9 mouse cellular contexts compared by ENCODE assay signal in the genomic region with DNA sequence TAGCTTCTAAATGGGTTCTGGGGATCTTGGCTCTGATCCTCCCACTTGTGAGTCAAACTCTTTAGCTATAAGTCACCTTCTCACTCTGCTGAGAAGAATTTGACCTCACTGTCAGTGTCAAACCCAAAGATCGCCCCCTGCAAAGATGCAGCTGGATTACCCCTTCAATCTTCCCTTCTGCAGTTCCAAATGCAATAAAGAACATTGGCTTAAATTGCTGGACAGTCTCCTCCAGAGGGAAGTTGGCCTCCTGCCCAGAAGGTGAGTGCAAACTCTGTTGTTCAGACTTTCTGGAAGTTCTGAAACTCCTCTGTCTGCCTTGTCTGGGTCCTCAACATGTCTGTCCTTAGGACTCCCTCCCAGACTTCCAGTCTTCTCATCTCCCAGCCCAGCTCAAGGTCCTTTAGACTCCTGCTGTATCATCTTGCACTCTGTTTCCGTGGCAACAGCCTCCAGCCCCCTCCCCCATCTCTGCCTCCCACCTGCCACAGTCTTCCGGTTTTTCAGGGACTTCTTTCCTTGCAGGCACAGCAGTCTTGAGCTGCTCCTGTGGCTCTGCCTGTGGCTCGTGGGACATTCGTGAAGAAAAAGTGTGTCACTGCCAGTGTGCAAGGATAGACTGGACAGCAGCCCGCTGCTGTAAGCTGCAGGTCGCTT. TPM values are rescaled to one million over a fixed set of nuclear protein-coding genes. Genes with fewer than 3 reads are reported as not detected.
DNase-seq lines count a peak whose midpoint lies in the region; ATAC-seq and TF ChIP-seq lines count a peak whose summit lies in the region.
"Had no signal": no experiment of that assay in that cellular context is flagged by ENCODE, and none has a peak within 500 bp of the region (broad histone marks: within the 10 kb centered on the region; RNA-seq: fewer than 3 reads in every experiment).

No protein-coding gene starts in this region.

- H3K9me3 ChIP-seq in forebrain, embryonic 14.5 days (replicated peaks; ENCODE audit: control insufficient read depth, low read length) = no peaks in the 10 kb centered on the region
- H3K9me3 ChIP-seq in limb, embryonic 13.5 days = no peaks in the 10 kb centered on the region
- H3K9me3 ChIP-seq in heart, embryonic 11.5 days (replicated peaks; ENCODE audit: control insufficient read depth, low read length) = no peaks in the 10 kb centered on the region

- no peak overlapping the region for H3K27ac ChIP-seq in forebrain, embryonic 14.5 days (ENCODE audit: low read depth, low read length)
- H3K27ac ChIP-seq in limb, embryonic 13.5 days = no peak overlapping the region
- no peak overlapping the region for H3K27ac ChIP-seq in heart, adult 2 months
- H3K27ac ChIP-seq in heart, embryonic 11.5 days (ENCODE audit: low read depth, low read length) = no peak overlapping the region

- WGBS in forebrain, embryonic 14.5 days = 18% methylated on average over 7 of the region's 7 CpGs
- 23% methylated on average over 7 of the region's 7 CpGs for WGBS in limb, embryonic 13.5 days
- WGBS in heart, adult 2 months = 24% methylated on average over 7 of the region's 7 CpGs
- 27% methylated on average over 7 of the region's 7 CpGs for WGBS in heart, embryonic 11.5 days (ENCODE audit: insufficient replicate concordance)

- H3K4me3 ChIP-seq in forebrain, embryonic 14.5 days (ENCODE audit: low read depth, low read length) = no peak overlapping the region
- H3K4me3 ChIP-seq in limb, embryonic 13.5 days = no peak overlapping the region
- no peak overlapping the region for H3K4me3 ChIP-seq in heart, adult 2 months
- no peak overlapping the region for H3K4me3 ChIP-seq in heart, embryonic 11.5 days (ENCODE audit: low read depth, low read length)

- no peaks in the 10 kb centered on the region for H3K27me3 ChIP-seq in forebrain, embryonic 14.5 days (replicated peaks; ENCODE audit: control insufficient read depth, insufficient read depth, low read length)
- 0 out of 2 replicates have a peak, but pooled peaks cover 4% of the 10 kb centered on the region for H3K27me3 ChIP-seq in limb, embryonic 13.5 days
- no peaks in the 10 kb centered on the region for H3K27me3 ChIP-seq in heart, adult 2 months (ENCODE audit: control insufficient read depth, insufficient read depth, low read length)
- H3K27me3 ChIP-seq in heart, embryonic 11.5 days (ENCODE audit: control insufficient read depth, insufficient read depth, low read length) = no peaks in the 10 kb centered on the region

- peak overlapping the region; percentile 23; the same call in 1 of the 2 replicates for H3K4me2 ChIP-seq in forebrain, embryonic 14.5 days (ENCODE audit: low read length)
- no peak overlapping the region for H3K4me2 ChIP-seq in limb, embryonic 13.5 days (replicated peaks)
- H3K4me2 ChIP-seq in heart, embryonic 11.5 days = no peak overlapping the region

- no peak overlapping the region for H3K9ac ChIP-seq in forebrain, embryonic 14.5 days (ENCODE audit: low read length)
- no peak overlapping the region for H3K9ac ChIP-seq in limb, embryonic 13.5 days
- no peak overlapping the region for H3K9ac ChIP-seq in heart, adult 2 months (ENCODE audit: low read depth, low read length)
- H3K9ac ChIP-seq in heart, embryonic 11.5 days (ENCODE audit: low read depth, low read length) = no peak overlapping the region

- peaks cover 2% of the 10 kb centered on the region; the same call in 1 of the 2 replicates for H3K4me1 ChIP-seq in forebrain, embryonic 14.5 days (ENCODE audit: control insufficient read depth, insufficient read depth, low read length)
- no peaks in the 10 kb centered on the region for H3K4me1 ChIP-seq in limb, embryonic 13.5 days
- H3K4me1 ChIP-seq in heart, adult 2 months (ENCODE audit: control insufficient read depth, insufficient read depth, low read length) = no peaks in the 10 kb centered on the region
- H3K4me1 ChIP-seq in heart, embryonic 11.5 days (ENCODE audit: control insufficient read depth, insufficient read depth, low read length) = no peaks in the 10 kb centered on the region

- H3K79me2 ChIP-seq in heart, adult 2 months (replicated peaks; ENCODE audit: control insufficient read depth, insufficient read depth, low read length) = no peaks in the 10 kb centered on the region

- ATAC-seq in forebrain, embryonic 14.5 days = peak; percentile 58; the same call in 1 of the 2 replicates
- ATAC-seq in limb, embryonic 13.5 days (ENCODE audit: low FRiP score, low read depth) = peak; percentile 40; the same call in 1 of the 2 replicates
- no peak for ATAC-seq in heart, embryonic 11.5 days (replicated peaks; ENCODE audit: insufficient number of reproducible peaks, low FRiP score, low TSS enrichment)

- TF ChIP-seq EP300 in heart, adult 2 months (IDR thresholded peaks at IDR 0.05; ENCODE audit: insufficient read depth, low read depth, low read length) = no peak

- no peak for TF ChIP-seq POLR2A in heart, adult 2 months (IDR thresholded peaks at IDR 0.05; ENCODE audit: insufficient read depth, low read depth, low read length)

- TF ChIP-seq CTCF in heart, adult 2 months (IDR thresholded peaks at IDR 0.05) = no peak

- DNase-seq in lung, postnatal 36 days = peak; percentile 15
- DNase-seq in lung, adult 18-20 months = no peak
- DNase-seq in forebrain, embryonic 14.5 days (ENCODE audit: low spot score) = peak; percentile 30
- DNase-seq in right cerebral cortex, postnatal 4 days = peak; percentile 26
- no peak for DNase-seq in Muller cell, postnatal 12 days (ENCODE audit: inconsistent ontology term)
- no peak for DNase-seq in heart, adult 2 months
- DNase-seq: thymus, adult 18-20 months had no signal

- intact Hi-C loops in heart, adult 2 months (cut with DNase I) = no loop called here

- H3K36me3 ChIP-seq in forebrain, embryonic 14.5 days (ENCODE audit: control insufficient read depth, insufficient read depth, low read length) = no peaks in the 10 kb centered on the region
- no peaks in the 10 kb centered on the region for H3K36me3 ChIP-seq in limb, embryonic 13.5 days
- no peaks in the 10 kb centered on the region for H3K36me3 ChIP-seq in heart, adult 2 months (ENCODE audit: control insufficient read depth, insufficient read depth, low read length)
- H3K36me3 ChIP-seq in heart, embryonic 11.5 days (ENCODE audit: control insufficient read depth, insufficient read depth, low read length) = no peaks in the 10 kb centered on the region

RNA-seq across cellular contexts. Expression of gene Retn, which starts 1.3 kb away (rescaled TPM):
- 0.26 and 0.32 TPM in 2 replicates for polyA plus RNA-seq in forebrain, embryonic 14.5 days (2014; fragmentation: Nextera tagmentation; extraction: Ambion mirVana)
- 0.17 TPM in 1 of 2 replicates, not detected in the other for polyA plus RNA-seq in limb, embryonic 13.5 days (2015; fragmentation: Nextera tagmentation; extraction: Ambion mirVana)
- 1 to 10 TPM in 1 of 2 experiments, under 1 TPM in 1; 0.86 to 2.4 TPM for total RNA-seq in heart, adult 2 months (2021)
- 3.0 and 8.4 TPM in 2 replicates for polyA plus RNA-seq in heart, adult 2 months (2012; rRNA removed)
- not detected in 2 replicates for polyA plus RNA-seq in heart, embryonic 11.5 days (2014; fragmentation: Nextera tagmentation; extraction: Ambion mirVana)

RNA-seq across cellular contexts. Expression of gene Mcemp1, which starts 8.7 kb away (rescaled TPM):
- 0.23 TPM in 1 of 2 replicates, not detected in the other for polyA plus RNA-seq in forebrain, embryonic 14.5 days (2014; fragmentation: Nextera tagmentation; extraction: Ambion mirVana)
- 0.17 TPM in 1 of 2 replicates, not detected in the other for polyA plus RNA-seq in limb, embryonic 13.5 days (2015; fragmentation: Nextera tagmentation; extraction: Ambion mirVana)
- total RNA-seq in heart, adult 2 months (2021) = under 1 TPM; 0.21 to 0.89 TPM
- polyA plus RNA-seq in heart, adult 2 months (2012; rRNA removed) = 0.31 TPM in 1 of 2 replicates, not detected in the other
- polyA plus RNA-seq in heart, embryonic 11.5 days (2014; fragmentation: Nextera tagmentation; extraction: Ambion mirVana) = not detected in 2 replicates

RNA-seq across cellular contexts. Expression of gene Fcor, which starts 15.3 kb away (rescaled TPM):
- polyA plus RNA-seq in forebrain, embryonic 14.5 days (2014; fragmentation: Nextera tagmentation; extraction: Ambion mirVana) = 13.1 and 13.2 TPM in 2 replicates
- 16.4 TPM in 2 replicates for polyA plus RNA-seq in limb, embryonic 13.5 days (2015; fragmentation: Nextera tagmentation; extraction: Ambion mirVana)
- 1 to 10 TPM; 1.0 to 1.6 TPM for total RNA-seq in heart, adult 2 months (2021)
- polyA plus RNA-seq in heart, adult 2 months (2012; rRNA removed) = 4.2 and 12.9 TPM in 2 replicates
- 9.4 and 12.2 TPM in 2 replicates for polyA plus RNA-seq in heart, embryonic 11.5 days (2014; fragmentation: Nextera tagmentation; extraction: Ambion mirVana)

RNA-seq across cellular contexts. Expression of gene Trappc5, which starts 19.2 kb away (rescaled TPM):
- polyA plus RNA-seq in forebrain, embryonic 14.5 days (2014; fragmentation: Nextera tagmentation; extraction: Ambion mirVana) = 51.8 and 52.1 TPM in 2 replicates
- polyA plus RNA-seq in limb, embryonic 13.5 days (2015; fragmentation: Nextera tagmentation; extraction: Ambion mirVana) = 41.5 and 43.1 TPM in 2 replicates
- total RNA-seq in heart, adult 2 months (2021) = 10 to 100 TPM; 17.6 to 19.3 TPM
- 19.9 and 30.1 TPM in 2 replicates for polyA plus RNA-seq in heart, adult 2 months (2012; rRNA removed)
- 26.3 and 33.2 TPM in 2 replicates for polyA plus RNA-seq in heart, embryonic 11.5 days (2014; fragmentation: Nextera tagmentation; extraction: Ambion mirVana)

RNA-seq across cellular contexts. Expression of gene Stxbp2, which starts 26.1 kb away (rescaled TPM):
- polyA plus RNA-seq in forebrain, embryonic 14.5 days (2014; fragmentation: Nextera tagmentation; extraction: Ambion mirVana) = 32.4 and 40.1 TPM in 2 replicates
- polyA plus RNA-seq in limb, embryonic 13.5 days (2015; fragmentation: Nextera tagmentation; extraction: Ambion mirVana) = 27.1 TPM in 2 replicates
- total RNA-seq in heart, adult 2 months (2021) = 1 to 10 TPM; 5.7 to 6.4 TPM
- polyA plus RNA-seq in heart, adult 2 months (2012; rRNA removed) = 9.6 and 13.4 TPM in 2 replicates
- polyA plus RNA-seq in heart, embryonic 11.5 days (2014; fragmentation: Nextera tagmentation; extraction: Ambion mirVana) = 57.7 and 60.2 TPM in 2 replicates

Comparison
In these comparisons a context has a peak if more than half of its experiments do, and no peak if none do; other contexts are left out.
1. DNase-seq: peak in lung, postnatal 36 days (single experiment), forebrain, embryonic 14.5 days (single experiment) and right cerebral cortex, postnatal 4 days (single experiment); none in lung, adult 18-20 months (0 of 2), Muller cell, postnatal 12 days (single experiment) and heart, adult 2 months (0 of 2).